Mouse (Mus musculus): ENCODE measurements around the gene Gdpd3. TPM values are rescaled to one million over a fixed set of nuclear protein-coding genes. Genes with fewer than 3 reads are reported as not detected.

Gene Gdpd3
- polyA plus RNA-seq, 1 experiment, result 24.4 TPM

GRCm38 (mm10) chr7:126736122-126736521 is 30.0 kb upstream of the Gdpd3 start:
- no peaks in the 10 kb centered on the region for H3K4me1 ChIP-seq (ENCODE audit: control insufficient read depth, insufficient read depth, insufficient read length, low read length)
- 79% methylated on average over 8 of the region's 8 CpGs for WGBS
- H3K27ac ChIP-seq (ENCODE audit: insufficient read depth, low read depth, low read length), result no peak overlapping the region
- no peaks in the 10 kb centered on the region for H3K27me3 ChIP-seq (ENCODE audit: control insufficient read depth, insufficient read depth, low read length)
- H3K4me3 ChIP-seq (ENCODE audit: low read depth, low read length), result no peak overlapping the region
- no peaks in the 10 kb centered on the region for H3K36me3 ChIP-seq (ENCODE audit: control insufficient read depth, insufficient read depth, low read length)
- TF ChIP-seq POLR2A (IDR thresholded peaks at IDR 0.05; ENCODE audit: low read depth, low read length), result no peak
- TF ChIP-seq CTCF (IDR thresholded peaks at IDR 0.05; ENCODE audit: extremely low read depth, insufficient read length, insufficient replicate concordance, low read depth, low read length), result no peak

- 87% methylated on average over 17 of the region's 17 CpGs for WGBS
These were observed 26.6 kb upstream of the Gdpd3 start for GRCm38 (mm10) chr7:126739551-126739950.

GRCm38 (mm10) chr7:126740132-126740735 is 25.9 kb upstream of the Gdpd3 start:
- no peaks in the 10 kb centered on the region for H3K36me3 ChIP-seq (ENCODE audit: control insufficient read depth, insufficient read depth, low read length)
- no peak overlapping the region for H3K27ac ChIP-seq (ENCODE audit: insufficient read depth, low read depth, low read length)
- TF ChIP-seq CTCF (IDR thresholded peaks at IDR 0.05; ENCODE audit: extremely low read depth, insufficient read length, insufficient replicate concordance, low read depth, low read length), result no peak
- no peak for TF ChIP-seq POLR2A (IDR thresholded peaks at IDR 0.05; ENCODE audit: low read depth, low read length)
- H3K27me3 ChIP-seq (ENCODE audit: control insufficient read depth, insufficient read depth, low read length), result no peaks in the 10 kb centered on the region
- 80% methylated on average over 13 of the region's 13 CpGs for WGBS
- H3K4me3 ChIP-seq (ENCODE audit: low read depth, low read length), result no peak overlapping the region
- H3K4me1 ChIP-seq (ENCODE audit: control insufficient read depth, insufficient read depth, insufficient read length, low read length), result no peaks in the 10 kb centered on the region

More at GRCm38 (mm10) chr7:126739551-126739950, 26.6 kb upstream of the Gdpd3 start:
- Histone ChIP-seq H3K36me3 (ENCODE audit: control insufficient read depth, insufficient read depth, low read length) (no peaks in the 10 kb centered on the region), H3K4me1 (ENCODE audit: control insufficient read depth, insufficient read depth, insufficient read length, low read length) (no peaks in the 10 kb centered on the region), H3K27me3 (ENCODE audit: control insufficient read depth, insufficient read depth, low read length) (no peaks in the 10 kb centered on the region), H3K27ac (ENCODE audit: insufficient read depth, low read depth, low read length) (no peak overlapping the region), H3K4me3 (ENCODE audit: low read depth, low read length) (no peak overlapping the region)
- TF ChIP-seq POLR2A (IDR thresholded peaks at IDR 0.05; ENCODE audit: low read depth, low read length) (no peak), CTCF (IDR thresholded peaks at IDR 0.05; ENCODE audit: extremely low read depth, insufficient read length, insufficient replicate concordance, low read depth, low read length) (no peak)

- Histone ChIP-seq H3K27me3 (ENCODE audit: control insufficient read depth, insufficient read depth, low read length) (no peaks in the 10 kb centered on the region), H3K4me3 (ENCODE audit: low read depth, low read length) (no peak overlapping the region), H3K4me1 (ENCODE audit: control insufficient read depth, insufficient read depth, insufficient read length, low read length) (no peaks in the 10 kb centered on the region), H3K27ac (ENCODE audit: insufficient read depth, low read depth, low read length) (no peak overlapping the region), H3K36me3 (ENCODE audit: control insufficient read depth, insufficient read depth, low read length) (no peaks in the 10 kb centered on the region)
- WGBS, result 83% methylated on average over 5 of the region's 5 CpGs
- TF ChIP-seq CTCF (IDR thresholded peaks at IDR 0.05; ENCODE audit: extremely low read depth, insufficient read length, insufficient replicate concordance, low read depth, low read length) (no peak), POLR2A (IDR thresholded peaks at IDR 0.05; ENCODE audit: low read depth, low read length) (no peak)
These were observed 25.2 kb upstream of the Gdpd3 start for GRCm38 (mm10) chr7:126740977-126741376.

GRCm38 (mm10) chr7:126741452-126741851 is 24.7 kb upstream of the Gdpd3 start:
- Histone ChIP-seq H3K4me1 (ENCODE audit: control insufficient read depth, insufficient read depth, insufficient read length, low read length) (no peaks in the 10 kb centered on the region), H3K27me3 (ENCODE audit: control insufficient read depth, insufficient read depth, low read length) (no peaks in the 10 kb centered on the region), H3K4me3 (ENCODE audit: low read depth, low read length) (no peak overlapping the region), H3K27ac (ENCODE audit: insufficient read depth, low read depth, low read length) (no peak overlapping the region), H3K36me3 (ENCODE audit: control insufficient read depth, insufficient read depth, low read length) (no peaks in the 10 kb centered on the region)
- 93% methylated on average over 5 of the region's 5 CpGs for WGBS
- TF ChIP-seq POLR2A (IDR thresholded peaks at IDR 0.05; ENCODE audit: low read depth, low read length) (no peak), CTCF (IDR thresholded peaks at IDR 0.05; ENCODE audit: extremely low read depth, insufficient read length, insufficient replicate concordance, low read depth, low read length) (no peak)

- TF ChIP-seq POLR2A (IDR thresholded peaks at IDR 0.05; ENCODE audit: low read depth, low read length) (no peak), CTCF (IDR thresholded peaks at IDR 0.05; ENCODE audit: extremely low read depth, insufficient read length, insufficient replicate concordance, low read depth, low read length) (no peak)
- Histone ChIP-seq H3K36me3 (ENCODE audit: control insufficient read depth, insufficient read depth, low read length) (no peaks in the 10 kb centered on the region), H3K4me3 (ENCODE audit: low read depth, low read length) (no peak overlapping the region), H3K27ac (ENCODE audit: insufficient read depth, low read depth, low read length) (no peak overlapping the region), H3K27me3 (ENCODE audit: control insufficient read depth, insufficient read depth, low read length) (no peaks in the 10 kb centered on the region), H3K4me1 (ENCODE audit: control insufficient read depth, insufficient read depth, insufficient read length, low read length) (no peaks in the 10 kb centered on the region; the same call in 1 of the 2 replicates)
- 91% methylated on average over 13 of the region's 13 CpGs for WGBS
These were observed 24.1 kb upstream of the Gdpd3 start for GRCm38 (mm10) chr7:126741964-126742482.

- H3K4me3 ChIP-seq (ENCODE audit: low read depth, low read length), result peak overlapping the region; percentile 19
- peaks cover 11% of the 10 kb centered on the region for H3K4me1 ChIP-seq (ENCODE audit: control insufficient read depth, insufficient read depth, insufficient read length, low read length)
- no peak for TF ChIP-seq POLR2A (IDR thresholded peaks at IDR 0.05; ENCODE audit: low read depth, low read length)
- TF ChIP-seq CTCF (IDR thresholded peaks at IDR 0.05; ENCODE audit: extremely low read depth, insufficient read length, insufficient replicate concordance, low read depth, low read length), result no peak
- no peaks in the 10 kb centered on the region for H3K36me3 ChIP-seq (ENCODE audit: control insufficient read depth, insufficient read depth, low read length)
- no peaks in the 10 kb centered on the region for H3K27me3 ChIP-seq (ENCODE audit: control insufficient read depth, insufficient read depth, low read length)
- WGBS, result 57% methylated on average over 12 of the region's 12 CpGs
- peak overlapping the region; percentile 81 for H3K27ac ChIP-seq (ENCODE audit: insufficient read depth, low read depth, low read length)
These were observed 20.1 kb upstream of the Gdpd3 start for GRCm38 (mm10) chr7:126746066-126746465.

Measured in small intestine, adult 2 months (tissue).